Mouse (Mus musculus) erythroblast, embryonic 14.5 days (primary cell): Measurements from ENCODE around the gene Gins3.

Experiments
- GATA1 ChIP-seq: IDR thresholded peaks from 2 replicates; pipeline ENCODE4 v1.6.1; 2012; ENCODE audit warnings: low read length, inconsistent platforms, mixed read lengths
- TAL1 ChIP-seq: IDR thresholded peaks from 3 replicates; pipeline ENCODE4 v1.6.1; 2012; ENCODE audit warnings: low read length, inconsistent platforms, mixed read lengths

GRCm38 (mm10) chr8:95609406-95609805, 23.8 kb upstream of the Gins3 start:
- TF ChIP-seq TAL1 (no peak), GATA1 (no peak)
